Mouse (Mus musculus) CH12.LX (cell line): ENCODE data around the gene Best3. TPM values are rescaled to one million over a fixed set of nuclear protein-coding genes. Genes with fewer than 3 reads are reported as not detected.

ENCODE experiments used
- DNase-seq: peaks from one replicate; pipeline ENCODE4 v3.0.0-alpha.2; 2013; ENCODE audit errors: extremely low read depth
- H3K27ac ChIP-seq: 2 replicates; pipeline ENCODE4 v1.5.1; 2012; ENCODE audit warnings: low read depth, mild to moderate bottlenecking, control low read depth, moderate library complexity; ENCODE audit not compliant: insufficient read depth
- H3K27me3 ChIP-seq: replicated peaks from 2 replicates; pipeline ENCODE3; 2012; ENCODE audit warnings: inconsistent platforms
- H3K36me3 ChIP-seq, 2 experiments: replicated peaks in 1 of 2; 2 replicates each; pipeline versions ENCODE3 to v1.6.1; 2012; ENCODE audit warnings: inconsistent platforms in 1 of 2, low read length in 1 of 2, mild to moderate bottlenecking in 1 of 2, mixed read lengths in 1 of 2, moderate library complexity in 1 of 2; ENCODE audit not compliant: control insufficient read depth in 1 of 2, insufficient read depth in 1 of 2
- H3K4me1 ChIP-seq, 2 experiments: 2 replicates each; pipeline ENCODE4 v1.6.1; 2012; ENCODE audit warnings: inconsistent platforms in 1 of 2, moderate library complexity in 1 of 2; ENCODE audit not compliant: insufficient read depth in 2 of 2, control insufficient read depth in 1 of 2
- H3K4me2 ChIP-seq: 2 replicates; pipeline ENCODE4 v1.6.1; 2012; ENCODE audit warnings: low read depth, mild to moderate bottlenecking, control low read depth; ENCODE audit not compliant: poor library complexity, insufficient read depth, severe bottlenecking
- H3K4me3 ChIP-seq, 3 experiments: fragments of 150-350 bp in 1 of 3; sonication (generic) in 1 of 3; replicated peaks in 1 of 3; 2 replicates each; pipeline versions ENCODE3 to v1.5.1; 2011 to 2012; ENCODE audit warnings: low read depth in 2 of 3, low read length in 2 of 3, mild to moderate bottlenecking in 2 of 3, moderate library complexity in 2 of 3, control low read depth in 1 of 3, improper control_type of control experiment in 1 of 3, inconsistent platforms in 1 of 3, mixed read lengths in 1 of 3; ENCODE audit not compliant: poor library complexity in 1 of 3
- H3K79me2 ChIP-seq: replicated peaks from 2 replicates; pipeline ENCODE4 v1.6.1; 2012; ENCODE audit warnings: mild to moderate bottlenecking, moderate library complexity; ENCODE audit not compliant: control insufficient read depth, poor library complexity, insufficient read depth, severe bottlenecking; ENCODE audit errors: extremely low read depth
- H3K9ac ChIP-seq: 2 replicates; pipeline ENCODE4 v1.6.1; 2012; ENCODE audit warnings: low read depth, mild to moderate bottlenecking, control low read depth, moderate library complexity; ENCODE audit not compliant: insufficient read depth
- H3K9me3 ChIP-seq: replicated peaks from 2 replicates; pipeline ENCODE3; 2012; ENCODE audit warnings: low read length, inconsistent platforms, mixed read lengths
- ELF1 ChIP-seq: IDR thresholded peaks from 2 replicates; pipeline ENCODE4 v1.6.1; 2014; ENCODE audit warnings: low read depth, mild to moderate bottlenecking, inconsistent platforms, low read length, improper control_type of control experiment
- HCFC1 ChIP-seq: IDR thresholded peaks from 2 replicates; pipeline ENCODE4 v1.6.1; 2012; ENCODE audit warnings: low read depth, mild to moderate bottlenecking, inconsistent platforms, low read length, improper control_type of control experiment
- KAT2A ChIP-seq: IDR thresholded peaks from 2 replicates; pipeline ENCODE4 v1.6.1; 2012; ENCODE audit warnings: low read length, improper control_type of control experiment, inconsistent platforms; ENCODE audit not compliant: insufficient replicate concordance
- MAX ChIP-seq: IDR thresholded peaks from 2 replicates; pipeline ENCODE4 v1.6.1; 2011; ENCODE audit warnings: low read length, improper control_type of control experiment
- MAZ ChIP-seq: IDR thresholded peaks from 2 replicates; pipeline ENCODE4 v1.6.1; 2012; ENCODE audit warnings: low read depth, mild to moderate bottlenecking, inconsistent platforms, low read length, improper control_type of control experiment, moderate library complexity
- MYC ChIP-seq: IDR thresholded peaks from 2 replicates; pipeline ENCODE4 v1.6.1; 2011; ENCODE audit warnings: low read depth, mild to moderate bottlenecking, improper control_type of control experiment, low read length
- NELFE ChIP-seq: IDR thresholded peaks from 2 replicates; pipeline ENCODE4 v1.6.1; 2011; ENCODE audit warnings: low read depth, low read length, improper control_type of control experiment
- NRF1 ChIP-seq: IDR thresholded peaks from 2 replicates; pipeline ENCODE4 v1.6.1; 2014; ENCODE audit warnings: low read depth, mild to moderate bottlenecking, inconsistent platforms, low read length, improper control_type of control experiment, moderate library complexity
- PAX5 ChIP-seq: IDR thresholded peaks from 2 replicates; pipeline ENCODE4 v1.6.1; 2012; ENCODE audit warnings: low read length, inconsistent platforms, mixed read lengths
- RCOR1 ChIP-seq: conservative IDR thresholded peaks from 2 replicates; pipeline ENCODE4 v1.6.1; 2012; ENCODE audit warnings: low read depth, mild to moderate bottlenecking, inconsistent platforms, low read length, improper control_type of control experiment
- TBP ChIP-seq: conservative IDR thresholded peaks from 2 replicates; pipeline ENCODE4 v1.6.1; 2011; ENCODE audit warnings: low read depth, low read length, improper control_type of control experiment
- TCF12 ChIP-seq: IDR thresholded peaks from 2 replicates; pipeline ENCODE4 v1.6.1; 2014; ENCODE audit warnings: low read depth, mild to moderate bottlenecking, inconsistent platforms, low read length, improper control_type of control experiment
- UBTF ChIP-seq: IDR thresholded peaks from 2 replicates; pipeline ENCODE4 v1.6.1; 2012; ENCODE audit warnings: low read depth, mild to moderate bottlenecking, inconsistent platforms, low read length, improper control_type of control experiment, moderate library complexity
- USF2 ChIP-seq: conservative IDR thresholded peaks from 2 replicates; pipeline ENCODE4 v1.6.1; 2011; ENCODE audit warnings: low read depth, low read length, improper control_type of control experiment
- ZKSCAN1 ChIP-seq: IDR thresholded peaks from 2 replicates; pipeline ENCODE4 v1.6.1; 2012; ENCODE audit warnings: low read depth, inconsistent platforms, low read length, improper control_type of control experiment, borderline replicate concordance
- ZMIZ1 ChIP-seq: IDR thresholded peaks from 2 replicates; pipeline ENCODE4 v1.6.1; 2012; ENCODE audit warnings: low read depth, mild to moderate bottlenecking, inconsistent platforms, low read length, improper control_type of control experiment
- dilution Hi-C: fragments of 300-500 bp; cut with MboI; formaldehyde crosslinking; loops from 2 replicates; pipeline ENCODE4 v1.14.3; 2020; ENCODE audit warnings: low sequenced_read_pairs; ENCODE audit not compliant: extremely low pct_unique_long_range_greater_than_20kb, extremely low pct_ligation_motif_present
- in situ Hi-C: fragments of 300-500 bp; cut with MboI; formaldehyde crosslinking; loops from 3 replicates; pipeline ENCODE4 v1.14.3; 2019; ENCODE audit warnings: low sequenced_read_pairs, low pct_ligation_motif_present, low pct_unique_long_range_greater_than_20kb, mixed read lengths
- polyA plus RNA-seq: library from polyadenylated mRNA; unstranded; fragments of >175 nt; gene quantifications from 2 replicates; pipeline ENCODE4 v1.2.1, GENCODE M21; 2012; ENCODE audit warnings: low read depth; ENCODE audit not compliant: insufficient read length
- total RNA-seq, 2 experiments: library from RNA; depleted of rRNA; stranded (reverse); fragments of 300-350 nt in 1 of 2; fragments of >200 nt in 1 of 2; gene quantifications; 2 replicates each; pipeline ENCODE4 v1.2.3; 2012 to 2014

Gene Best3
- total and polyA plus RNA-seq, 3 experiments, result not detected

GRCm38 (mm10) chr10:116977455-116977854 is 8.7 kb upstream of the Best3 start:
- no peaks in the 10 kb centered on the region for H3K27me3 ChIP-seq
- H3K9ac ChIP-seq, result no peak overlapping the region
- no peaks in the 10 kb centered on the region for H3K79me2 ChIP-seq
- no peaks in the 10 kb centered on the region for H3K36me3 ChIP-seq
- no peak overlapping the region for H3K4me2 ChIP-seq
- dilution Hi-C loops, result no loop called here
- TF ChIP-seq RCOR1 (no peak), MAX (no peak), ELF1 (no peak), TBP (no peak), ZMIZ1 (no peak), MAZ (no peak), TCF12 (no peak), ZKSCAN1 (no peak), NRF1 (no peak), NELFE (no peak), USF2 (no peak), UBTF (no peak), MYC (no peak), HCFC1 (no peak), KAT2A (no peak), PAX5 (no peak)
- H3K4me1 ChIP-seq, result no peaks in the 10 kb centered on the region
- in situ Hi-C loops, result loop anchor here (10.0 kb wide), 1 partner anchor 57 kb away; no protein-coding TSS in a partner anchor
- no peak overlapping the region for H3K27ac ChIP-seq
- no peaks in the 10 kb centered on the region for H3K9me3 ChIP-seq
- DNase-seq, result no peak
- no peak overlapping the region for H3K4me3 ChIP-seq

- no peaks in the 10 kb centered on the region for H3K4me1 ChIP-seq
- H3K36me3 ChIP-seq, result no peaks in the 10 kb centered on the region
- H3K4me3 ChIP-seq, result no peak overlapping the region
- dilution Hi-C loops, result no loop called here
- H3K9me3 ChIP-seq, result no peaks in the 10 kb centered on the region
- H3K4me2 ChIP-seq, result no peak overlapping the region
- no peaks in the 10 kb centered on the region for H3K27me3 ChIP-seq
- in situ Hi-C loops, result loop anchor here (10.0 kb wide), 1 partner anchor 57 kb away; no protein-coding TSS in a partner anchor
- TF ChIP-seq ZMIZ1 (no peak), RCOR1 (no peak)
- no peak overlapping the region for H3K9ac ChIP-seq
- H3K27ac ChIP-seq, result no peak overlapping the region
- no peaks in the 10 kb centered on the region for H3K79me2 ChIP-seq
- no peak for DNase-seq
Observed at GRCm38 (mm10) chr10:116977858-116978257, 8.3 kb upstream of the Best3 start.
